Mouse (Mus musculus) kidney, embryonic 14.5 days (tissue): ENCODE results near the gene Kctd8. TPM values are rescaled to one million over a fixed set of nuclear protein-coding genes. Genes with fewer than 3 reads are reported as not detected.
A peak's percentile ranks its signal among the peaks of the same experiment; 100 is the strongest.

Source experiments
- ATAC-seq: fragments of 200-750 bp; cut with Nextera tagmentation; 2 replicates; pipeline ENCODE4 v1.8.0; 2017; ENCODE audit warnings: moderate number of reproducible peaks, mild to moderate bottlenecking, moderate TSS enrichment, moderate library complexity; ENCODE audit not compliant: low FRiP score, low TSS enrichment
- H3K27ac ChIP-seq: fragments of 300-500 bp; sonication (generic); 2 replicates; pipeline ENCODE4 v1.5.1; 2014; ENCODE audit warnings: low read depth, mild to moderate bottlenecking, low read length, moderate library complexity, mixed read lengths
- H3K27me3 ChIP-seq: fragments of 300-500 bp; sonication (generic); 2 replicates; pipeline ENCODE4 v1.6.1; 2014; ENCODE audit warnings: mild to moderate bottlenecking, low read length; ENCODE audit not compliant: control insufficient read depth, insufficient read depth
- H3K36me3 ChIP-seq: fragments of 300-500 bp; sonication (generic); 2 replicates; pipeline ENCODE4 v1.6.1; 2014; ENCODE audit warnings: low read length, mixed read lengths; ENCODE audit not compliant: control insufficient read depth, insufficient read depth
- H3K4me1 ChIP-seq: fragments of 300-500 bp; sonication (generic); 2 replicates; pipeline ENCODE4 v1.6.1; 2014; ENCODE audit warnings: low read length, mixed read lengths; ENCODE audit not compliant: control insufficient read depth, insufficient read depth
- H3K4me2 ChIP-seq: fragments of 300-500 bp; sonication (generic); replicated peaks from 2 replicates; pipeline ENCODE4 v1.6.1; 2014; ENCODE audit warnings: low read depth, mild to moderate bottlenecking, low read length
- H3K4me3 ChIP-seq: fragments of 300-500 bp; sonication (generic); 2 replicates; pipeline ENCODE4 v1.5.1; 2014; ENCODE audit warnings: mild to moderate bottlenecking, low read length
- H3K9ac ChIP-seq: fragments of 300-500 bp; sonication (generic); 2 replicates; pipeline ENCODE4 v1.6.1; 2014; ENCODE audit warnings: low read depth, mild to moderate bottlenecking, low read length, moderate library complexity
- H3K9me3 ChIP-seq: fragments of 300-500 bp; sonication (generic); 2 replicates; pipeline ENCODE4 v1.6.1; 2016; ENCODE audit warnings: low read length; ENCODE audit not compliant: control insufficient read depth
- WGBS: fragments of 180-500 bp; shearing (Covaris S2); extraction: QIAGEN DNeasy Blood & Tissue Kit; methylation state at CpG from one replicate; pipeline ENCODE4 v1.1.7; 2014; 5-methylcytosine and 5-hydroxymethylcytosine counted together
- polyA plus RNA-seq: library from polyadenylated mRNA; unstranded; fragments of >200 nt; fragmentation: Nextera tagmentation; extraction: Ambion mirVana; gene quantifications from 2 replicates; pipeline ENCODE4 v1.2.1, GENCODE M21; 2014

Gene Kctd8
- polyA plus RNA-seq = 0.60 and 0.61 TPM in 2 replicates

DNA sequence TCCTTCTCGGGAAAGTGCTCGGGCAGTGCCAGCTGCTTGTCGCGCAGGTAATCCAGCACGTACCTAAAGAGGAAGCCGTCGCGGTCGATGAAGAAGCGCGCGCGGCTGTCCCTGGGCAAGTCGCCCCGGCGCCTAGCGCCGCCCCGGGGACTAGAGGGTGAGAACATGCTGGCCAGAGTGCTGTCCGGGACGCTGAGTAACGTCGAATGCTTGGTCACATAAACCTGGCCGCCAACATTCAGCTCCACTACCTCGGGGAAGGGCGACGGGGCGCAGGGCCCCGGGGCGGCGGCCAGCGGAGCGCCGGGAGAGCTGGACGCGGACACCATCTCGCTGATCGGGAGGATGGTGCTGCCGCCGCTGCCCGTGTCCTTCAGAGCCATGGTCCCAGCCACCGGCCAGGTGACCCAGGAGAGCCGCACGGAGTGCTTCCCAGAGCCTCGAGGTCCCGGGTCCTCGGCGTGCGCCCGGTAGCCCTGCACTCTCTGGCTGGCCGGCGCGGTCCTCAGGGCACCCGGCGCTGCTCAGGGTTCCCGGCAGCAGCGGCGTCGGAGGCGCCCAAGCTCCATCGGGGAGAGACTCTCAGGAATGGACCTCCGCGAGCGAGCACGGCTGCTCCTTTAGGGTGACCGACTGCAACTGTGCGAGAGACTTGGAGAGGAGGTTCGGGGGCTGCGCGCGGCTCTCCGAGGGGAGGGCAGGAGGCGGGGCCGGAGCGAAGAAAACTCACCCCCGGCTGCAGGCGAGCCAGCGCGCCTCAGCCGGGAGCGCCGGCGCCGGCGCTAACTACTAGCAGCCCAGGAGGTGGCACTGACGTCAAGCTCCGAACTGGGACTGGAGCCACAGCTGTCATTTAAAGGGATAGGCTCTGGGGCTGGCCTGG lies at the start of gene Kctd8:
Gene Kctd8 (minus strand): TSS at position 761 of the 883 bp plus-strand sequence.
- H3K36me3 ChIP-seq = no peaks in the 10 kb centered on the region
- under 1% methylated on average over 86 of the region's 87 CpGs for WGBS
- H3K4me1 ChIP-seq = no peaks in the 10 kb centered on the region
- peak within 1 kb of the TSS; percentile 91 for H3K4me2 ChIP-seq
- peak; percentile 95 for ATAC-seq
- H3K27me3 ChIP-seq = peaks cover 19% of the 10 kb centered on the region
- no peak within 1 kb of the TSS for H3K27ac ChIP-seq
- H3K9me3 ChIP-seq = no peaks in the 10 kb centered on the region
- H3K9ac ChIP-seq = peak within 1 kb of the TSS; percentile 34
- H3K4me3 ChIP-seq = peak within 1 kb of the TSS; percentile 51

DNA sequence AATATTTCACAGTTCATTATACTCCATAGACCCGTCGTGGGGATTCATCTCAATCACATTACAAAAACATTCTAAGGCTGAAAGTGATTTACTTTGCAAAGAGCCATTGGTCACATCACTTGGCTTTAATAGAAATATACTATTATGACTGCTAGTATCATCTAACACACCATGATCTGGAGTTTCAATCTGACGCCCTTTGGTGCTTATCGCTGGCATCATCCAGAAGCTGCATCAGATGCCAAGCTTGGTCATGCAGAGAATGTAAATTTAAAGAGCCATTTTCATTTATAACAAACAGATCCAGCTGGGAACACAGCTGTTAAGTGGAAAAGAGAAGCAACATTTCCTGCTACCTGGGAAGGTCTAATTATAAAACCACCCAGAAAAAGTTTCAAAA lies 37.6 kb upstream of the Kctd8 start:
- no peaks in the 10 kb centered on the region for H3K4me1 ChIP-seq
- H3K9me3 ChIP-seq = no peaks in the 10 kb centered on the region
- no peak for ATAC-seq
- no peaks in the 10 kb centered on the region for H3K36me3 ChIP-seq
- no peaks in the 10 kb centered on the region for H3K27me3 ChIP-seq
- H3K4me2 ChIP-seq = no peak overlapping the region
- H3K9ac ChIP-seq = no peak overlapping the region
- no peak overlapping the region for H3K27ac ChIP-seq
- 86% methylated on average over 4 of the region's 4 CpGs for WGBS
- no peak overlapping the region for H3K4me3 ChIP-seq

DNA sequence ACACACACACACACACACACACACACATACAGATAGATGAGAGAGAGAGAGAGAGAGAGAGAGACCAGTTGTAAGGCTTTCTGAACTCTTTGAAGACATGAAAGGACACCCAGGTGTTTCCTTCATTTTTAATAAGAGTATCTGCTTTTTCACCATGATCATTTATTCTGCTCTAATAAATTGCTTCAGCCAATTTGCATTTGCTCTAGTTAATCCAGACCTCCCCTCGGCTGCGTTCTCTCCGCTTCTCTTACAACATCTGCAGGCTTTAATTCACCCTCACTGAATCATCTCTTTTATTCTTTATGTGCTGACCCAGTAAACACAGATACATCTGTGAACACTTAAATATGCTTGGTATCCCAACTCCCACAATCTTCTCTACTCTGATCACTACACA lies 9.1 kb upstream of the Kctd8 start:
- no peak overlapping the region for H3K4me3 ChIP-seq
- H3K9me3 ChIP-seq = no peaks in the 10 kb centered on the region
- no peak overlapping the region for H3K9ac ChIP-seq
- no peaks in the 10 kb centered on the region for H3K27me3 ChIP-seq
- 80% methylated on average over 3 of the region's 3 CpGs for WGBS
- H3K4me2 ChIP-seq = no peak overlapping the region
- H3K27ac ChIP-seq = no peak overlapping the region
- ATAC-seq = no peak
- no peaks in the 10 kb centered on the region for H3K36me3 ChIP-seq
- no peaks in the 10 kb centered on the region for H3K4me1 ChIP-seq

DNA sequence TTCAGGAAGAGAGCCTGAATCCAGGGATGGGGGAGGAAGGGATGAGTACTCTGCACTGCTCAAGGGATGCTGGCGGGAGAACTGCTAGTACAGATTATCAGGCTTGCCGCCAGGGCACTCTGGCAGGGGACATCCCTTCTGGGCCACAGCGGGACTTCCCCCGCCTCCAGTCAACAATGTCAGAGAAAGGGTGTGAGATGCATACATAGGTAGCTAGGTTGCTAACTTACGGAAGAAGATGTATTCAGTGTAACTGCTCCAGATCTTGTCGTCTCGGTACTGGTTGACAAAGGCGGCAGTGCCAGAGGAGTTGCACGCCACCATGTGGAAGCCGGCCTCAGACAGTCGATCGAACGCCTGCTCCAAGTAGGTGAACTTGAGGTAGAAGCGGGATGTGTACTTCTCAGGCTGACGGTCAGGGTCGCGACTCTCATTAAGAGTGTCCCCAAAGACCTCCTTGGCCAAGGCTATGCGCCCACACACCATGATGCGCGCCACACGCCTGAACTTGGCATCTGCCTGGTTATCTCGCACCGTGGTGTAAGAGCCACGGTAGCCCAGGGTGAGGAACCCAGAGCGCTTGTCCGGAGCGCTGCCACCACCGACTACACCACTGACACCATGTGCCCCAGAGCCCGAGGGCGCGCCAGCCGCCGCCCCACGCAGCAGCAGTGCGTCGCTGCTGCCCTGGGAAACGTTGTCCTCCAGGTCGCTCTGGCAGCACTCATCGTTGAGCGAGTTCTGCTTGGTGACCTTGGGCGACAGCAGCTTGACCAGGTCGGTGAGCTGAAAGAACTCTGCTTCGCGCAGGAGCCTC lies 1.2 kb downstream of the Kctd8 start:
- Histone ChIP-seq H3K9ac (peak overlapping the region; percentile 34; the same call in 1 of the 2 replicates), H3K4me2 (peak overlapping the region; percentile 91), H3K4me1 (no peaks in the 10 kb centered on the region), H3K27ac (no peak overlapping the region), H3K36me3 (no peaks in the 10 kb centered on the region), H3K9me3 (no peaks in the 10 kb centered on the region), H3K27me3 (peaks cover 19% of the 10 kb centered on the region), H3K4me3 (peak overlapping the region; percentile 51)
- ATAC-seq = peak; percentile 44
- WGBS = 1% methylated on average over 44 of the region's 44 CpGs

DNA sequence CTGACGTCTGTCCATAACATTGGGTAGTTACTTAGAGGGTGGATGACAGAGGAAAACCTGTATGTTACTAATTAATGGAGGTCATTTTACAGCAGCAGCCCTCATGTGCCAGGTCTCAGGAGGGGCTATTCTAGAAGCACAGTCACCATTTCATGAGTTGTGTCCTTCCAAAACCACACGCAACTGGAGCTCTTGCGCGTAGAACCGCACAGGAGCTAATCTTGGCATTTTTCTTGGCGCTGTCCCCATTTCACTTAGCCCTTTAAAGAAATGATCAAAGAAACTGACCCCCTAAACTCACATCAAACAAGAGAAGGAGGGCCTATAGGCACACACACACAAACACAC lies 1.9 kb downstream of the Kctd8 start:
- peaks cover 19% of the 10 kb centered on the region for H3K27me3 ChIP-seq
- no peak overlapping the region for H3K4me3 ChIP-seq
- no peaks in the 10 kb centered on the region for H3K36me3 ChIP-seq
- ATAC-seq = no peak
- H3K4me2 ChIP-seq = no peak overlapping the region; the same call in 1 of the 2 replicates
- 64% methylated on average over 6 of the region's 6 CpGs for WGBS
- no peaks in the 10 kb centered on the region for H3K4me1 ChIP-seq
- H3K27ac ChIP-seq = no peak overlapping the region
- H3K9ac ChIP-seq = no peak overlapping the region
- H3K9me3 ChIP-seq = no peaks in the 10 kb centered on the region

DNA sequence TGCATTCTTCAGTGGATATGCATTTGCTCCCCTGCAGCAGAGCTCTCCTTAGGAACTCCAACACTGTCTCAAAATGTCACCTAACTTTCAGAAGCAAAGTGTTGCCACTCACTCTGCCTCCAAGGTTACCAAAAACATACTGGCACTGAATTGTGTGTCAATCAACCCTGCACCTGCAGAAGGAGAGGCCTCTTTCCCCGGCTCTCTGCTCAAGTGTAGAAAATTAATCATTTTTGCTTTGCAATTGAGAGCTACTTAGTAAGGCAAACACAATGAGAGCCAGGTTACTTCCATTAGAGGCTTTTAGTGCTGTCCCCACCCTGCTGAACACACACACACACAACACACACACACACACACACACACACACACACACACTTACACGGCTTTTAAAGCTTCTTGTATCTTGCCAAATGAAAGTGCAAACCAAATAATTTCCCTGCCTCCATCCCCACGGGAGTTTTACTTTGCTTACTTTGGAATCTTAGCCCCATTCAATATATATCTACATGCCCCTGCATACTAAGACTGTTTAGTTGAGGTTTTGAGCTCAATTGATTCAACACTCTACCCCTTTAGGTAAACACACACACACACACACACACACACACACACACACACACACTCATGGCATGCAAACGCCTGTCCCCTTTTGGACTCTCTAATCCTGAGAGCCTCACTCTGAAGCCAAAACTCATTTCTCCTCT lies 2.4 kb downstream of the Kctd8 start:
- no peak for ATAC-seq
- Histone ChIP-seq H3K9me3 (no peaks in the 10 kb centered on the region), H3K4me1 (no peaks in the 10 kb centered on the region), H3K4me2 (no peak overlapping the region), H3K4me3 (no peak overlapping the region), H3K27me3 (peaks cover 19% of the 10 kb centered on the region), H3K36me3 (no peaks in the 10 kb centered on the region), H3K27ac (no peak overlapping the region), H3K9ac (no peak overlapping the region)
- 29% methylated on average over 4 of the region's 4 CpGs for WGBS

DNA sequence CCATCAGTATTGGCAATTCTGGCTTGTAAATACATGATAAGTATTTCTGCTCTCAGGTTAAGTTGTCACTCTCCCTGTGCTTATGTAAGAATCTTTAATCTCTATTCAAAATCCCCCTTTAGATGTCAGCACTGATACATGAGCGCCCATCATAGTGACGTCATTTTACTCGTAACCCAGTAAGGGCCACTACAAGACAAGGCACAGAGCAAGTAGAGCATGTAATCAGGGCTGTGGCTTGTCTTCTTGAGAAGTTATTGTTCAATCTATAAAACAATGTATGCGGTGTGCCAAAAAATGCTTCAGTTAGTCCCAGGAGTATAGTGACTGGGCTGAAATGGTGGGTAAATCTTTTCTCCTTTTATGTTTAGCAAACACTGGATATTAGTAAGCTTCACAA lies 13.9 kb downstream of the Kctd8 start:
- H3K36me3 ChIP-seq = no peaks in the 10 kb centered on the region
- no peak overlapping the region for H3K9ac ChIP-seq
- H3K4me1 ChIP-seq = no peaks in the 10 kb centered on the region
- H3K27ac ChIP-seq = no peak overlapping the region
- H3K4me2 ChIP-seq = no peak overlapping the region
- ATAC-seq = no peak
- no peaks in the 10 kb centered on the region for H3K9me3 ChIP-seq
- 79% methylated on average over 4 of the region's 4 CpGs for WGBS
- no peaks in the 10 kb centered on the region for H3K27me3 ChIP-seq
- no peak overlapping the region for H3K4me3 ChIP-seq

DNA sequence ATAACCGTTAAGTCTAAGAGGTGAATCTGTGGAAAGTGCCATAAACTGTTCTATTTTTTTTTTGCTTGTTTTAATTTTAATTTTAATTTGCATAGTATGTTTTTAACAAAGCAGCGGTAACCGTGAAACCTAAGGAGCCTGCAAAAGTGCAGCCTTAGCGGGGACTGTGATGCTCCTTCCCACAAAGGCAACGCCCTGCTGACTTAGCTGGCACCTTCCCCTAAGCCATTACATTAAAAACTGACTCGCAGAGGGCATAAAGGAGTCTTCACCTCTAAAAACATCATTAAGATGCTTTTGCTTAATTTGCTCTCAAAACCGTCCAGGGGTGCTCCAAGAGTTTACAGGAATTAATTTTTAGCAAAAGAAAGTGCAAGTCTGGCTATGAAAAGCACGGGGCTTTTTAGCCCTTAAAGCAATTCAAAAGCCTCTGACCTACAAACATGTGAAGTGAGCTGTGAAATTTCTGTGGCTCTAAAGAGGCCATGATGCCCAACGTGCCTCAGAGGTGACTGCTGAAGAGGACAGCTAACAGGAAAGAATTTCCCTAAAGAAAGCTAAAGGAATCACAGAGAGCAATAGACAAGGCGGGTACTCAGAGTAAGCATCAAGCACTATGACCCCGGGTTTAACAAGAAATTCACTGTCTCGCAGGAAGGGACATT lies 16.8 kb downstream of the Kctd8 start:
- WGBS = 66% methylated on average over 12 of the region's 12 CpGs
- Histone ChIP-seq H3K4me2 (no peak overlapping the region), H3K4me3 (no peak overlapping the region), H3K4me1 (no peaks in the 10 kb centered on the region), H3K27me3 (no peaks in the 10 kb centered on the region), H3K9ac (no peak overlapping the region), H3K27ac (no peak overlapping the region), H3K9me3 (no peaks in the 10 kb centered on the region), H3K36me3 (no peaks in the 10 kb centered on the region)
- ATAC-seq = no peak
